Mouse (Mus musculus): ENCODE measurements around the gene Snx30. TPM values are rescaled to one million over a fixed set of nuclear protein-coding genes. Genes with fewer than 3 reads are reported as not detected.

Gene Snx30
- total and polyA plus RNA-seq, 3 experiments, result 0.90 to 6.6 (median 5.3) TPM

GRCm38 (mm10) chr4:59870859-59871591 is 65.4 kb downstream of the Snx30 start:
- peak; percentile 62 for DNase-seq

DNA sequence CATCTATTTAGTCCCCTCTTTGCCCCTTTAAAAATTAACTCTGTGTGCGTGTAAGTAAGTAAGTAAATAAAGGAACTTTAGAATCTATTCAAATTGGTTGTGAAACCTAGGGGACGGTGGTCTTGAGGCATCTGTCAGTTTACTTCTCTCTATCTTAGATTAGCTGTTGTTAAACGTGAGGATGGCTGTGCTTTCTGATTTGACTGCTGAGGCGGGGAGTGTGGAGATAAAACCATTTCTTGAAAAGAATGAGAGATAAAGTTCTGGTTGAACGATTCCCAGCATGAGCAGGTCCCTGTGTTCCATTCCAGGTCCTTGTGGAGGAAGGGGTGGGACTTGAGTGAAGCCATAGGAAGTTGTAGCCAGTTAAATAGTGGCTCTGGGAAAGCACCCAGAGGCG is 67.6 kb downstream of the Snx30 start:
- no peak for DNase-seq

- DNase-seq, result no peak
Observed at GRCm38 (mm10) chr4:59873830-59874229, 68.2 kb downstream of the Snx30 start.

- DNase-seq, result no peak
Observed at GRCm38 (mm10) chr4:59876570-59876969, 70.9 kb downstream of the Snx30 start.

GRCm38 (mm10) chr4:59877025-59877424 is 71.4 kb downstream of the Snx30 start:
- DNase-seq, result no peak

DNA sequence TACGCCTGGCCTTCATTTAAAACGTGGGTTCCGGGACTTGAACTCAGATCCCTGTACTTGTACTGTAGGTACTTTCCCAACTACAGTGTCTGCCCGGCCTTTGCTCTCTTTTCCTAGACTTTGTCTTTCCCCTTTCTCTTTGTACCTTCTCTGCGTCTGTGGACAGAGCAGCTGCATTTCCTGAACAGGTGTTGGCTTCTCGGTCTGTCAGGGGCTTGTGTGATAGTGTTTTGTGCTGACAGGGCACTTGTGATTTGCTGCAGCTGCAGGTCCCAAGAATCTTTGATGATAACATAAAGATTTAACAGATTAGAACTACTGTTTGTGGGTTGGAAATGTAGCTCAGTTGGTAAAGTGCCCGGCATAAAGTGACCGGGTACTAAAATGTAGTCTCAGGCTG is 73.0 kb downstream of the Snx30 start:
- no peak for DNase-seq

DNA sequence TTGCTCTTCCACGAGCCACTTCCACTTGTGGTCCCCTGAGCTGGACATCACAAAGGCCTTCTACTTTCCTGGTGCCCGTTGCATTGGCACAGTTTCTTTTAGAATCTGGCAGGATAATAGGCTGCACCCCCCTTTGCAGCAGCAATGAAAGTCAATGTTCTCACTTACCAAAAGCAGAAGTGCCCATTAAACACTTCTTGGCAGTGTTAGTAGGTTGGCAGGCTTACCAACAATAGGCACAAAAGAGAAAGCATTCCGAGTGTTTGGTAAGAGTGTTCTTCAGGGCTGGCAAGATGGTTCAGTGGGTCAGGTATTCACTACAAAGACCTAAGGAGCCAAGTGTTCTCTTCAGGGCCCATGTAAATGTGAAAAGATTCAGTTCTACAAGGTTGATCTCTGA is 73.8 kb downstream of the Snx30 start:
- no peak for DNase-seq

DNA sequence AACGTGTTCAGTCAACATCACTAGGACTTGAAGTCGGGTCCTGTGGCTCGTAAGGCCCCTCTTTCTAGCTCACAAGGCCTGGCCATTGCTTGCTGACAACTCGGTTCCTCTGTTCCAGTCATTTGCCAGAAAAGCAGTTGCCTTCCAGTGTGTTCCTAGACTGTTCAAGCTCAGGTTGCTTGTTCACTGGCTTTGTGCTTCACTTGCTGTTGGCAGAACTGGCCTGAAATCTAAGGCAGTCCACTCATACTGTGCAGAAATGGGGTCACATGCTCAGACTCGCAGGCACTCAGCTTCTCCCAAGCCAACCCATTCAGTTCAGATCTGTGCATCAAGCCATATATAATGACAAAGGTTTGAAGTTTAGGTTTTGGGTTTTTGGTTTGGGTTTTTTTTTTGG is 75.1 kb downstream of the Snx30 start:
- DNase-seq, result no peak

- DNase-seq, result no peak
Observed at GRCm38 (mm10) chr4:59881210-59881609, 75.6 kb downstream of the Snx30 start.

GRCm38 (mm10) chr4:59884136-59884696 is 78.6 kb downstream of the Snx30 start:
- DNase-seq, result no peak

DNA sequence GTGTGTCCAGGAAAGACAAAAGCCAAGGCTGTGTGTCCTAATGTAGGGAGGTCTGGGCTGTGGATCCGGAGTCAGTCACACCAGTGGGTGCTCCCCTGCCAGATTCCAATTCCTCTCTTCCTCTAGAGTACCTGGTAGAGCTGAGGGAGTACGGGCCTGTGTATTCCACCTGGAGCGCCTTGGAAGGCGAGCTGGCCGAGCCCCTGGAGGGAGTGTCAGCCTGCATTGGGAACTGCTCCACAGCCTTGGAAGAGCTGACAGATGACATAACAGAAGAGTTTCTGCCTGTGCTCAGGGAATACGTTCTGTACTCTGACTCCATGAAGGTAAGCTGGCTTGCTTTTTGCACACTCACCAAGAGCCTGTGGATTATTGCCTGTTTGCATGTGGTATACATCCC is 80.6 kb downstream of the Snx30 start:
- no peak for DNase-seq

- no peak for DNase-seq
Observed at GRCm38 (mm10) chr4:59887011-59887410, 81.4 kb downstream of the Snx30 start.

DNA sequence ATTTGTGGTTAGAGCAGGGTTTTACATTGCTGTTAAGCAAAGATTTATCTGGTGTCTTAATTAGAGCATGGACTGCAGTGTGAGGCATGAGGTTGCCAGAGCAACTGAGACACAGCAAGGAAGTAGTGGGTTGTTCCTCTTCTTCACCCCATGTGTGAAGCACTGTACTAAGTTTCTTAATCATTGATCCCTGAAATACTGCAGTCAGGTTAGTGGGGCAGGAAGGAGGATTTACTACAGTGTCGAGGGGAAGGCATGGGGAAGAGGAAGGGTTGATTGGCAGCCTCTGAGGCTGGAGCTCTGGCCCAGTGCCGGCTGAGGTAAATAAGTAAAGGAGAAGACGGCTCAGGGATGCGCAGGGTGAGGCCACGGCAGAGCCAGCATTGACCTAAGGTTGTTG is 82.4 kb downstream of the Snx30 start:
- DNase-seq, result no peak

DNA sequence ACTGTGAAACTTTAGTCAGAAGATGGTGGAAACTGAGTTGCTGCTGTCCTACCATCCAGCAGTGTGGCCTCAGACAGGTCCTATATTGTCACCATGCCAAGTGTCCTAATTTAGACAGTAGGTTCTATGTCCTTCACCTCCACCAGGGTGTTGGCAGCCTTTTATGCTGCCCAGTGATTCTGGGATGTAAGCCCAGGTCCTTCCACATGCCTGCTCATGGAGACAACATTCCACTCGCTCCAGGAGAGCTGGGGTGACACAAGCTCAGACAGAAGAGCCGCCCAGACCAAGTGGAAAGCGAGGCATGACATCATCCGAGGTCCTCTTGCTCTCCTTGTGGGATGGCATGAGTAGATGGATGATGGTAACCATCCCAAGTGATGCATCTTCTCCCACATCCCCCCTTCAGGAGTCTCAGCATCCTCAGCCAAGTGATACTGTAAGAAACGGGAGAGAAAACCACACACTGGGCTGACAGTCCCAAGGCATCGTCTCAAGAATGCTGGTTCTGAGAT is 84.5 kb downstream of the Snx30 start:
- DNase-seq, result no peak

GRCm38 (mm10) chr4:59891723-59892416 is 86.2 kb downstream of the Snx30 start:
- DNase-seq, result no peak

DNA sequence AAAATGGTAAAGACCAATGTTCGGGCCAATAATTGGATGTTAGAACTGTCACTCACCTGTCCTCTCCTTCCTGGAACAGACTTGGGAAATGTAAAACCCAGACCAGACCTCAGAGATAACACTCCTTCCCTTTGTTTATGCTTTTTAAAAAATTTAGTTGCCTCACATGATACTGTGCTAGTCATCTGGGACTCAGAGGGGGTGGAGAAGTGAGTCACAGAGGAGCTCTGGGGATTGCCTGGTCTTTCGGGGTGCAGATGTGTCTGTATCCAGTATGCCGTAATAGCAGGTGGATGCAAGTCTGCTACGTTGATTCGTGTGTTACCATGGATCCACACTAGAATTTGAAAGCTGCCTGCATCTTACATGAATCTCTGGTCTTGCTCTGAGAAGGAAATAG is 87.1 kb downstream of the Snx30 start:
- DNase-seq, result no peak

- DNase-seq, result no peak
Observed at GRCm38 (mm10) chr4:59894415-59894814, 88.8 kb downstream of the Snx30 start.

GRCm38 (mm10) chr4:59894977-59895575 is 89.4 kb downstream of the Snx30 start:
- DNase-seq, result no peak

DNA sequence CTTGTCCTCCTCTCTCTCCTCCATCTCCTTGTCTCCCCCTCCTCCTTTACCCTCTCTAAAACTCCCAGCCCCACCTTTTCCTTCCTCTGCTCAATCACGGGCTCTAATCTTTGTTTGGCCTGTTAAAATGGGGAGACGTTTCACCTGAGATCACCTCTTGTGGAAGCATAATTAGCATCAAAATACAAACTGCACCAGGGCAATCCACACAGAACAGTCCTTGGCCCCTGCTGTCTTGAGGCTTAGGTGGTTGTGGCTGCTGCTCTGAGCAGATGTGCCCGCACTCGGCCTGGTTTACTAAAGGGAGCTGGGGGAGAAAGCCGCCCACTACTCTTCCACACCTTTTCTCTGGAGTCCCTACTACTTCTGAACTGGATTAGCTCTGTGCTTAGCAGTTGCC is 90.4 kb downstream of the Snx30 start:
- DNase-seq, result no peak

DNA sequence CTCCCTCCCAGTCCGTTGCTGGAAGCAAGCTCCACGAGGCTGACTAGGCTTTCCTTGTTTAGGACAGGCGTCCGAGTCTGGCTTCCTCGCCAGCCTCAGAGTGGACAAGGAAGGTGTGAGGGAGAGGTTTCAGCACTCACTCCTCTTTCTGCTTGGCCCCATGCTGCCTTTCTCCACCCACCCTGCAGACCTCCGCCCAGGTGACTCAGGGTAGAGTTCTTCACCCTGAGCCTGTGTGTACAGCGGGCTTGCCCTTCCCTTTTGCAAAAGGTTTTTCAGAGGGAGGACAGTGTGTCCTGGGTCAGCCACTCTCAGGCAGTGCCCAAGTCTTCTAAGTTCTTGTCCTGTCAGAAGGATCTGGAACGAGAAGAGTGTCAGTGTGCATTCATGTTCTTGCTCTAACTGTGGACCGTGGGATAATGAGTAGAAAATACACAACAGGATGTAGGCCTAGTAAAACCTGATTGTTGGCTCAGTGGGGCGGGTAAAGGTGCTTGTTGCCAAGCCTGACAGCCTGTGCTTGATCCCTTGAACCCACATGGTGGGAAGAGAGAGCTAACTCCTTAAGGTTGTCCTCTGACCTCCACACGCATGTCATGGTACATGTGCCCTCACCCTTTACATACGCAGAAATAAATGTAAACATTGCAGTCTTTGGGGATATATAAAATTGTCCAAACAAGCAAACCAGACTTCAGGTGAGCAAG is 92.3 kb downstream of the Snx30 start:
- DNase-seq, result no peak

DNA sequence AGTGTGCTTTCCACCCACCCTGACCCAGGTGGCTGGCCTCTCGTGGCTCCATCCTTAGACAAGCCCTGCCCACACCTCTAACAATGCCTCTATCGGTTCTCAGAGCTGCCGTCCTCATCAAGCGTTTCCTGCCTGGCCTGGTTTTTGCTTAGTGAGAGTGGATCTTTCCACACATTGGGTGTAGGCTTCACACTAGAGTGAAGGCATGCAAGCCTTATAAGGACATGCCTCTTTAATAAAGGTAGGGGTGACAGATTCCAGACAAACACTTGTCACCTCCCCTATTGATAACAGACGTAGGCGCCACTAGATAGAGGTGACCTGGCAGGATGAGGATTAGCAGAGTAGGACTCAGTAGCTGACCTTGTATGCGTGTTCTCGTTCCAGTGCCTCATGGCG is 92.9 kb downstream of the Snx30 start:
- DNase-seq, result no peak

DNA sequence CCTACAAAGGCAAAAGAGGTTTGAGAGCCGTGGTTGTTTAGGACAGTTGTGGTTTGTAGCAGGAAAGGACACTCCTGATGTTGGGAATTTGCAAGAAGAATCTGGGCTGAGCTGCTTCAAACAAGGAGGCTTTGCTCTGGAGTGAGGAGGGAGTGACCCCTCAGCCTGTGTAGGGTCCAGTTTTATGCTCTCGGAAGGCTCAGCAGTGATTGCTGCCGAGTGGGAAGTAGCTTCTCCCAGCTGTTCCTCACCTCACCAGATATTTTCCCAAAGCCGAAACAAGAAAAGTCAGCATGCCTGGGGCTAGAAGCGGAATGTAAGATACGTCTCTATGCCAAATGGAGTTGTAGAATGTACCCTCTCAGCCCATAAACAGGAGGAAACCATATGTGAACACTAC is 96.2 kb downstream of the Snx30 start:
- no peak for DNase-seq
